Mouse (Mus musculus) limb, embryonic 15.5 days (tissue): ENCODE results near the gene Efcab9. TPM values are rescaled to one million over a fixed set of nuclear protein-coding genes. Genes with fewer than 3 reads are reported as not detected.

Experiments used
- ATAC-seq: fragments of 200-750 bp; cut with Nextera tagmentation; 2 replicates; pipeline ENCODE4 v1.8.0; 2017; ENCODE audit warnings: low read depth, moderate TSS enrichment; ENCODE audit not compliant: insufficient number of reproducible peaks, low FRiP score, low TSS enrichment
- H3K27ac ChIP-seq: fragments of 300-500 bp; sonication (generic); 2 replicates; pipeline ENCODE4 v1.5.1; 2015; ENCODE audit warnings: moderate library complexity, mild to moderate bottlenecking, inconsistent platforms
- H3K27me3 ChIP-seq: fragments of 300-500 bp; sonication (generic); 2 replicates; pipeline ENCODE4 v1.6.1; 2015; ENCODE audit warnings: inconsistent platforms
- H3K36me3 ChIP-seq: fragments of 300-500 bp; sonication (generic); 2 replicates; pipeline ENCODE4 v1.6.1; 2015; ENCODE audit warnings: inconsistent platforms
- H3K4me1 ChIP-seq: fragments of 300-500 bp; sonication (generic); 2 replicates; pipeline ENCODE4 v1.6.1; 2015; ENCODE audit warnings: inconsistent platforms
- H3K4me2 ChIP-seq: fragments of 300-500 bp; sonication (generic); 2 replicates; pipeline ENCODE4 v1.6.1; 2015; ENCODE audit warnings: mild to moderate bottlenecking, inconsistent platforms
- H3K4me3 ChIP-seq: fragments of 300-500 bp; sonication (generic); 2 replicates; pipeline ENCODE4 v1.5.1; 2015; ENCODE audit warnings: mild to moderate bottlenecking, inconsistent platforms
- H3K9ac ChIP-seq: fragments of 300-500 bp; sonication (generic); 2 replicates; pipeline ENCODE4 v1.6.1; 2015; ENCODE audit warnings: inconsistent platforms
- H3K9me3 ChIP-seq: fragments of 300-500 bp; sonication (generic); 2 replicates; pipeline ENCODE4 v1.6.1; 2016; ENCODE audit warnings: inconsistent platforms
- WGBS: fragments of 180-500 bp; shearing (Covaris S2); methylation state at CpG from one replicate; pipeline ENCODE4 v1.1.7; 2015; 5-methylcytosine and 5-hydroxymethylcytosine counted together
- polyA plus RNA-seq: library from polyadenylated mRNA; unstranded; fragments of >200 nt; fragmentation: Nextera tagmentation; extraction: Ambion mirVana; gene quantifications from 2 replicates; pipeline ENCODE4 v1.2.1, GENCODE M21; 2015

Efcab9 gene
- polyA plus RNA-seq: not detected in 2 replicates

DNA sequence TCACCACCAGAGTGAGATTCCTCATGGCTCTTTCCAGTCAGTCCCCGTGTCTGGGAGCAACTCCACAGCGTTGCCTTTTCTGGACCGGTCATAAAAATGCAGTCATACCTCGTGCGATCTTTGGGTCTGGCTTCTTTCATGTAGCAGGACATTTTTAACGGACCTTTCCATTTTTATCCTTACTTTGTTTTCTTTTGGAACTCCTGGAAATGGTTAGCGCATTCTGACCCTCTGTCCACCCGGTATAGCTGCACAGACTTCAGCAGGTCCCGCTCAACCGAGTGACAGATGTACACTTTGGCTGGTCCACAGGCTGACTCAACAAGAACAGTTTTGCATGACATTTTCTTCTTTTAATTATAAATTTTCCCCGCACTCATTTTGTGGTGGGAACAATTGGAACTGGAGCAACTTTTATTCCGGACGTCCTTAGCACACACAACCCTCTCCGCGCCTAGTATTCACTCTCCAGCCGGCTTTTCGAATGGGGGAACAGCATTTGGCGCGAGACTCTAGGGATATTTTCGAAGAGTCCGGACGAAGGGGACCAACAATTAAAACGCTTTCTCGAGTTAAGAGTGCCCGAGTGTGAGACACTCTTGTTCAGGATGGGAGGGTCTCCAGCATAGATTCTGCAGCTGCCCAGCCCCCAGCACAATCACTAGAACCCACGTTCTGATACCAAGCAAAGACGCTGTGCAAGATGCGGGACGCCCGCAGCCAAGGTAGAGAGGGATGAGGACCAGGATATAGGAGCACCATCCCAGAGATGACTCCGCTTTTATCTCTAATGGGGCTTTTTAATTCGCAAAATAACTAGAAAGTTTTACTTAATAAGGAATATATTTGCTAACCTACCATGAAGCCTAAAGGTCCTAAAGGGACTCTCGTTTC, at the start of gene Efcab9:
TSS of gene Efcab9 (minus strand) at position 211 of the 894 bp plus-strand sequence.
- no peak for ATAC-seq
- 0 out of 2 replicates have a peak, but pooled peaks cover 9% of the 10 kb centered on the region for H3K36me3 ChIP-seq
- 3% methylated on average over 33 of the region's 33 CpGs for WGBS

GRCm38 (mm10) chr11:32581031-32581430, 49.1 kb upstream of the Efcab9 start:
- Histone ChIP-seq H3K9me3 (no peaks in the 10 kb centered on the region), H3K27me3 (no peaks in the 10 kb centered on the region), H3K27ac (no peak overlapping the region), H3K4me2 (no peak overlapping the region), H3K4me1 (no peaks in the 10 kb centered on the region), H3K4me3 (no peak overlapping the region), H3K36me3 (no peaks in the 10 kb centered on the region), H3K9ac (no peak overlapping the region)
- no peak for ATAC-seq
- 41% methylated on average over 2 of the region's 2 CpGs for WGBS

More for the DNA sequence above, at the start of gene Efcab9:
- Histone ChIP-seq H3K4me3 (peak within 1 kb of the TSS; percentile 66), H3K27me3 (no peaks in the 10 kb centered on the region), H3K4me1 (peaks cover 29% of the 10 kb centered on the region), H3K9ac (peak within 1 kb of the TSS; percentile 60), H3K4me2 (peak within 1 kb of the TSS; percentile 88), H3K9me3 (no peaks in the 10 kb centered on the region), H3K27ac (no peak within 1 kb of the TSS)

DNA sequence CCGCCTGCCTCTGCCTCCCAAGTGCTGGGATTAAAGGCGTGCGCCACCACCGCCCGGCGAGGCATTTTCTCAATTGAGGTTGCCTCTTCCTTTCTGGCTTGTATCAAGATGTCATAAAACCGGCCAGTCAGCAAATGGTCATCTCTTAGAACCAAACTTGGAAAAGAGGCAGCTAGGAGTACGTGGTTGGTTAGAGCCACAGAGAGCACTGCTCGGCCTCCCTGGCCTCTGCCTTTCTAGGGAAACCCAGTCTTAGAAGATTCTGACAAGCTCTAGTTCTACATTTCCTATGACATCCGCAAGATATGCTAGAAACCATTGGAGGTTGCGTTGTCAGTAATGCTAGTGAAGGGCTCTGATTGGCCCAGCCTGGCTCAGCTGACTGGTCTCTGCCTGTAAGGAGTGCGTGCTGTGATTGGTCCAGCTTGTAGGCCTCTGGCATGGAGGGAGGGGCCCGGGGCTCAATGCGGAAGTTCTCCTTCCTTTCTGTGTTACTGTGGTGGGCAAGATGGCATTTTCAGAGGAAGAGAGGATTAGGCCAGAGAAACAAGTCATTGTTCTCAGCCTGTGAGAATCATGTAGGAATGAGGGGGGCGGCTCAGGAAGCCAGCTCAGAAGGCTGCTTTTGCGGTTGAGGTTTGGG, 48.5 kb upstream of the Efcab9 start:
- no peak for ATAC-seq
- Histone ChIP-seq H3K4me1 (no peaks in the 10 kb centered on the region), H3K9ac (no peak overlapping the region), H3K4me3 (no peak overlapping the region), H3K9me3 (no peaks in the 10 kb centered on the region), H3K4me2 (no peak overlapping the region), H3K36me3 (no peaks in the 10 kb centered on the region), H3K27me3 (no peaks in the 10 kb centered on the region), H3K27ac (no peak overlapping the region)
- whole genome bisulfite sequencing: 85% methylated on average over 16 of the region's 16 CpGs

- WGBS: 64% methylated on average over 5 of the region's 5 CpGs
- H3K36me3 ChIP-seq: no peaks in the 10 kb centered on the region
- ATAC-seq: no peak
- H3K9me3 ChIP-seq: no peaks in the 10 kb centered on the region
- H3K4me2 ChIP-seq: no peak overlapping the region
- no peaks in the 10 kb centered on the region for H3K27me3 ChIP-seq
- no peak overlapping the region for H3K4me3 ChIP-seq
- no peak overlapping the region for H3K9ac ChIP-seq
- no peak overlapping the region for H3K27ac ChIP-seq
- 0 out of 2 replicates have a peak, but pooled peaks cover 2% of the 10 kb centered on the region for H3K4me1 ChIP-seq
These were observed 44.8 kb upstream of the Efcab9 start for GRCm38 (mm10) chr11:32576760-32577050.

DNA sequence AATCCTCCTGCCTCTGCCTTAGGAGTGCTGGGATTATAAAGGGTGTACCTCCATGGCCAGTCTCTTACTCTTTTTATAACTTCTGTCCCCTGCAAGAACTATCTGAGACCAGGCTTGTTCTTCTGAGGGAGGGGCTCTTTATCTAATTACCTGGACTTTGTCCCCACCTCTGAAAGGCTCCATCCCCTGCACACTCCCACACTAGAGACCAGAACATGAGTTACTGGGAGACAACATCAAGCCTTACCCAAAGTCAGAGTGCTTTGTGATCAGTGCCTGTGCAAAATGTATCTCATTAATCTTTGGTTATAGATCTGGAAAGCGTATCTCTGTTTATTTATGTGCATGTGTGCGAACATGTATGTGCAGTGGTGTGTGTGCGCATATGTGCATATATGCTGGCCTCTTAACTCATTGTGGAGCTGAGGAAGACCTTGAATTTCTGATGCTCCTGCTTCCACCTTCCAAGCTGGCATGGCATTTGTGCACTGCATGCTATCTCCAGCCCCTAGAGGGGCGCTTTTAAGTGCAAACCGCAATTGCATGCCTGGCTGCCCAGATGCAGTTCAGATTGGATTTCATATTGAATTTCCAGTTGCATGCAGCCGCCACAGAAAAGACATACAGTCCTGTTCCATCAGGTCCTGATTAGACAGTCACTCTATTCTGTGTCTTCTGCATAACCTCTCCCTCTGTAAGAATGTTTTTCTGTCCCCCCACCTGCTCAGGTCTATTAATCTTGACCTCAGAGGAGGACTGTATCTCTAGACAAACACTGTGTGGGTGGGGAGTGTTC, 44.3 kb upstream of the Efcab9 start:
- ATAC-seq: no peak
- H3K27ac ChIP-seq: no peak overlapping the region
- H3K27me3 ChIP-seq: no peaks in the 10 kb centered on the region
- no peaks in the 10 kb centered on the region for H3K36me3 ChIP-seq
- WGBS: 79% methylated on average over 6 of the region's 6 CpGs
- no peak overlapping the region for H3K9ac ChIP-seq
- 0 out of 2 replicates have a peak, but pooled peaks cover 2% of the 10 kb centered on the region for H3K4me1 ChIP-seq
- no peak overlapping the region for H3K4me3 ChIP-seq
- H3K4me2 ChIP-seq: no peak overlapping the region
- H3K9me3 ChIP-seq: no peaks in the 10 kb centered on the region

DNA sequence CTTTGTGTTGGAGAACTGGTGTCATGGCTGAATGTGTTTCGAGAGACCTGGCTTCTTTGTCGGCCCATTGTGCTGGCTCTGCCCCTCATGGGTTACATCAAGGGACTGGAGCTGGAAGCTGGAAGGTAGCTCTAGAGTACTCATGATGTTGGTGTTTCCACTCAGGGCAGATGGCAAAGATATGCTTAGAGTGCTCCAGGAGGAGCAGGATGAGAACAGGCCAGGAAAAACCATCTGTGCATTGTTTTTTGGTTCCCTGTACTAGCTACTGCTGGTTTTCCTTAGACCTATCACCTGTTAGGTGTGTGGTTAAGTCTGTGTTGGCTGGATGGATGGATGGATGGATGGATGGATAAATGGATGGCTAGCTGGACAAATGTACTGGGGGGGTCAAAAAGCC, 41.8 kb upstream of the Efcab9 start:
- WGBS: 97% methylated on average over 2 of the region's 2 CpGs
- ATAC-seq: no peak
- no peak overlapping the region for H3K4me2 ChIP-seq

GRCm38 (mm10) chr11:32571103-32571502, 39.2 kb upstream of the Efcab9 start:
- WGBS: 81% methylated on average over 6 of the region's 6 CpGs
- Histone ChIP-seq H3K4me3 (no peak overlapping the region), H3K4me1 (peaks cover 4% of the 10 kb centered on the region; the same call in 1 of the 2 replicates), H3K9ac (no peak overlapping the region), H3K27ac (no peak overlapping the region), H3K4me2 (no peak overlapping the region), H3K9me3 (no peaks in the 10 kb centered on the region), H3K27me3 (no peaks in the 10 kb centered on the region), H3K36me3 (no peaks in the 10 kb centered on the region)
- ATAC-seq: no peak

More for the DNA sequence above, 41.8 kb upstream of the Efcab9 start:
- H3K27me3 ChIP-seq: no peaks in the 10 kb centered on the region
- H3K9me3 ChIP-seq: no peaks in the 10 kb centered on the region
- H3K36me3 ChIP-seq: no peaks in the 10 kb centered on the region
- H3K9ac ChIP-seq: no peak overlapping the region
- H3K4me3 ChIP-seq: no peak overlapping the region
- H3K27ac ChIP-seq: no peak overlapping the region
- H3K4me1 ChIP-seq: peaks cover 2% of the 10 kb centered on the region; the same call in 1 of the 2 replicates

DNA sequence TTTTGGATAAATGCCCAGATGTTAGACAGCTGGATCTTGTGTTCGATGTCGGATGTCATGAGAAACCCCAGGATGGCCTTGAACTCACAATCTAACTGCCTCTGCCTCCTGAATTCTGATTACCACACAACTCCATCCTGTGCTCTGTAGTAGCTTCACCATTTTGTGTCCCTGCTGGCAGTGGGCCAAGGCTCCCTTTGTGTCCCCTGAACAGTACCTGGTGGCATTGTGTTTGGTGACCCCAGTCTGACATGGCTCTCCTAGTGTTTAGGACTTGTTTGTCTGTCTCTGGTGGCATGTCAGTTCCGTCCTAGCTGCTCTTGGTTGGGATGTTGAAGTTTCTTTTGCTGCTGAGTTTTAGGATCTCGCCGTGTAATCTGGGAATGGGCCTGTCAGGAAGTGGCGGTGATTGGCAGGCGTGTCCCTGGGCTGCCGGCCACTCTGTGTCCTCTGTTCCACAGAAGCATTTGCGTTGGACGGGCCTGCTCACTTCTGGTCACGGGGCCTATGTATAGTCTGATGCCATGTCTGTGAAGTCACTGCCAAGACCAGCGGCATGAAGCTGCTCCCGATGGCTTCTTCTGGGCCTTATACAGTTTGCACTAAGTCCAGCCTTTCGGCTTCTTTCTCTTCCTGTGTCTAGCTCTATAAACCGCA, 36.9 kb upstream of the Efcab9 start:
- no peak overlapping the region for H3K4me2 ChIP-seq
- WGBS: 89% methylated on average over 15 of the region's 15 CpGs
- H3K4me1 ChIP-seq: peaks cover 19% of the 10 kb centered on the region
- no peaks in the 10 kb centered on the region for H3K27me3 ChIP-seq
- H3K27ac ChIP-seq: no peak overlapping the region
- no peak for ATAC-seq
- H3K9ac ChIP-seq: no peak overlapping the region
- H3K9me3 ChIP-seq: no peaks in the 10 kb centered on the region
- no peaks in the 10 kb centered on the region for H3K36me3 ChIP-seq
- H3K4me3 ChIP-seq: no peak overlapping the region

DNA sequence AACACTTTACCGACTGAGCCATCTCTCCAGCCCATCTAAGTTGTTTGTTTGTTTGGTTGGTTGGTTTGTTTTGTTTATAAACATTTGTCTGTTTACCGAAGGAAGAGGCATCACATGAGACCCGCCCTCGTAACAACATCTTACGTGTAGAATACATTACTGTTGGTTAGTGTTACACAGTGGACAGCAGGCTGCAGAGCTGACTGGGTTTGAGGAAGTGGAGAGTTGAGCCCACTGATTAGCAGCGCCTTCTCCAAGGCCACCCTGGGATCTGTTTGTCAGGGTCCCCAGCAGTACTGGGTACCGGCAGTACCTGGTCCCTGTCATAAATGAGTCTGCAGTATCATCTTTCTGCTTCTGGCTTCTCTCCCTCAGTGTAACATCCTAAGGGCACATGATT, 36.2 kb upstream of the Efcab9 start:
- H3K36me3 ChIP-seq: no peaks in the 10 kb centered on the region
- 79% methylated on average over 7 of the region's 7 CpGs for WGBS
- H3K4me1 ChIP-seq: peaks cover 25% of the 10 kb centered on the region
- H3K27ac ChIP-seq: no peak overlapping the region
- no peaks in the 10 kb centered on the region for H3K27me3 ChIP-seq
- ATAC-seq: no peak
- no peak overlapping the region for H3K9ac ChIP-seq
- H3K9me3 ChIP-seq: no peaks in the 10 kb centered on the region
- no peak overlapping the region for H3K4me2 ChIP-seq
- no peak overlapping the region for H3K4me3 ChIP-seq

DNA sequence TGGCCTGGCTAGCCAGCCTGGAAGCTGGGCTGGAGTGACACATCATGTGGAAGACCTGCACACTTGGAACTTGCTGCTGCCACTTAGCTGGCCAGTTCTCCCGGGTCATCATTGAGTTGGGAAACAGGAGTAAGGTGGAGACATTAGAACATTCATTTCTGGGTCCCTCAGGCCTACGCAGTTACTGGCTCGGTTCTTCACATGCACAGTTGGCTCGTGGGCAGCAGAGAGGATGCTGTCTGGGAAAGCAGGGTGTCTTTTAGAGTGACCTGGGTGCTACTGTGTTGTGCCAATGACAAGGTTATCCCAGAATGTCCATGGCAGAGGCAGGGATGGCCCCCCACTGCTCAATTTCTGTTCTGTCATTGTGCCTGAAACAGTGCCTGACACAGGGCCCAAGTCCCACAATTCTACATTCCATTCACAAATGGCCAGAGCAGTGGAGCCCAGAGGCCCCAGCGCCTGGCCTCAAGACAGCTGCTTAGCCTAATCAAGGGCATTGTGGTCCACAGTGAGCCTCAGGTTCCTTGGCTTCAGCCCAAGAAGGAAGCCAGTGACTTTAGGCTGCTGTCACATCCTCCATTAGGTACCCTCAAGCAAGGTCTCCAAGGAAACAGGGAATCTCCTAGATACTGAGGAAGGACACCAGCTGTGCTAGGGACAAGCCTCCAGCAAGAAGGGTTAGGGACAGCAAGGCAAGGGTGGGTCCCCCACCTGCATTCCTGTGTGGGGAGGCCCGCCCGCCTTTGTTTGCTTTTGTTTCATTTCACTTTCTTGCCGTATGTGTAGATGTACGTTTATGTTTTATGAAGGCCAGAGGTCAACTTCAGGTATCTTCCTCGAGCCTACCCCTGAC, 35.3 kb upstream of the Efcab9 start:
- no peak for ATAC-seq
- no peak overlapping the region for H3K9ac ChIP-seq
- WGBS: 79% methylated on average over 10 of the region's 10 CpGs
- peaks cover 24% of the 10 kb centered on the region for H3K4me1 ChIP-seq
- no peaks in the 10 kb centered on the region for H3K36me3 ChIP-seq
- H3K27me3 ChIP-seq: no peaks in the 10 kb centered on the region
- no peak overlapping the region for H3K27ac ChIP-seq
- no peak overlapping the region for H3K4me3 ChIP-seq
- H3K4me2 ChIP-seq: no peak overlapping the region
- no peaks in the 10 kb centered on the region for H3K9me3 ChIP-seq

DNA sequence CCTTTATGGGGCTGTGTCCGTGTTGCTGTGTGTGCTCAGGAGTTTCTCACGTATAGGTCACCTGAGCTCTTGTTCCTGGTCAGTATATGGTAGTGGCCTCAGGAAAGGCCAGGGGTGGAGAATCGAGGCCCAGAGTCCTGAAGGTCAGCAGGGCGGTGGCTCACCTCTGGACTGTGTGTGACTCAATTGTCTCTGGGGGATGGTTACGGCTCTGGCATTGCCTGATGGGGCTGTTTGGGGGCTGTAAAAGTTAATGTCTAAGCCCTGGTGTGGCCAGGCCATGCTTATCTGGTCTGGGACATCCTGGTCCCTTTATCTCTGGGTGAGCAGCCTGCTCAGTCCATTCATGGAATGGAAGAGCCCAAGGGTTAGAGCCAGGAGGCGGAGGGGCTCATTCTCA, 34.3 kb upstream of the Efcab9 start:
- no peak overlapping the region for H3K4me2 ChIP-seq

More for the DNA sequence above, 34.3 kb upstream of the Efcab9 start:
- WGBS: 77% methylated on average over 6 of the region's 6 CpGs
- no peak overlapping the region for H3K4me3 ChIP-seq
- no peaks in the 10 kb centered on the region for H3K36me3 ChIP-seq
- peaks cover 31% of the 10 kb centered on the region for H3K4me1 ChIP-seq
- no peaks in the 10 kb centered on the region for H3K9me3 ChIP-seq
- no peak overlapping the region for H3K9ac ChIP-seq
- no peak for ATAC-seq
- no peaks in the 10 kb centered on the region for H3K27me3 ChIP-seq
- no peak overlapping the region for H3K27ac ChIP-seq
